Mouse (Mus musculus): Measurements from ENCODE around the gene Gltp.
A peak's percentile ranks its signal among the peaks of the same experiment; 100 is the strongest.

The Gltp gene

GRCm38 (mm10) chr5:114661029-114661428, 29.8 kb downstream of the Gltp start:
- peak; percentile 35 for DNase-seq (ENCODE audit: low read depth, low spot score)

GRCm38 (mm10) chr5:114658255-114658654, 32.5 kb downstream of the Gltp start, which contains the start of gene Trpv4:
Trpv4 (minus strand) TSS chr5:114658421.
- DNase-seq (ENCODE audit: low read depth, low spot score), result no peak

- DNase-seq (ENCODE audit: low read depth, low spot score), result no peak
Observed at GRCm38 (mm10) chr5:114657426-114657825, 33.4 kb downstream of the Gltp start.

GRCm38 (mm10) chr5:114656305-114656704, 34.5 kb downstream of the Gltp start:
- no peak for DNase-seq (ENCODE audit: low read depth, low spot score)

GRCm38 (mm10) chr5:114655721-114656120, 35.1 kb downstream of the Gltp start:
- no peak for DNase-seq (ENCODE audit: low read depth, low spot score)

- no peak for DNase-seq (ENCODE audit: low read depth, low spot score)
Observed at GRCm38 (mm10) chr5:114653656-114654437, 36.9 kb downstream of the Gltp start.

GRCm38 (mm10) chr5:114651449-114651848, 39.3 kb downstream of the Gltp start:
- no peak for DNase-seq (ENCODE audit: low read depth, low spot score)

- no peak for DNase-seq (ENCODE audit: low read depth, low spot score)
Observed at GRCm38 (mm10) chr5:114651002-114651401, 39.8 kb downstream of the Gltp start.

- DNase-seq (ENCODE audit: low read depth, low spot score), result no peak
Observed at GRCm38 (mm10) chr5:114648728-114649311, 42.0 kb downstream of the Gltp start.

- peak; percentile 24 for DNase-seq (ENCODE audit: low read depth, low spot score)
Observed at GRCm38 (mm10) chr5:114647211-114647974, 43.4 kb downstream of the Gltp start.

- DNase-seq (ENCODE audit: low read depth, low spot score), result no peak
Observed at GRCm38 (mm10) chr5:114645916-114646315, 44.9 kb downstream of the Gltp start.

- no peak for DNase-seq (ENCODE audit: low read depth, low spot score)
Observed at GRCm38 (mm10) chr5:114644918-114645317, 45.9 kb downstream of the Gltp start.

GRCm38 (mm10) chr5:114640809-114641208, 50.0 kb downstream of the Gltp start:
- no peak for DNase-seq (ENCODE audit: low read depth, low spot score)

GRCm38 (mm10) chr5:114639645-114639957, 51.2 kb downstream of the Gltp start:
- DNase-seq (ENCODE audit: low read depth, low spot score), result no peak

- peak; percentile 88 for DNase-seq (ENCODE audit: low read depth, low spot score)
Observed at GRCm38 (mm10) chr5:114638769-114639644, 51.8 kb downstream of the Gltp start.

- no peak for DNase-seq (ENCODE audit: low read depth, low spot score)
Observed at GRCm38 (mm10) chr5:114636091-114636490, 54.7 kb downstream of the Gltp start.

GRCm38 (mm10) chr5:114631336-114631735, 59.4 kb downstream of the Gltp start:
- no peak for DNase-seq (ENCODE audit: low read depth, low spot score)

- peak; percentile 63 for DNase-seq (ENCODE audit: low read depth, low spot score)
Observed at GRCm38 (mm10) chr5:114625590-114625989, 65.2 kb downstream of the Gltp start.

- DNase-seq (ENCODE audit: low read depth, low spot score), result no peak
Observed at GRCm38 (mm10) chr5:114620305-114620704, 70.5 kb downstream of the Gltp start.

Data from brain, adult 2 months (tissue).